Mouse (Mus musculus) urinary bladder, adult 2 months (tissue): ENCODE results near the gene Mpp4. TPM values are rescaled to one million over a fixed set of nuclear protein-coding genes. Genes with fewer than 3 reads are reported as not detected.

Experiments
- polyA plus RNA-seq: library from polyadenylated mRNA; depleted of rRNA; stranded (reverse); fragments of >200 nt; gene quantifications from 2 replicates; pipeline ENCODE4 v1.2.3, GENCODE M21; 2012; rRNA removed

Mpp4 gene
- polyA plus RNA-seq, 1 experiment = 0.95 TPM

Other genes starting within 250 kb of the Mpp4 start
- gene Trak2, start 190.0 kb downstream of the Mpp4 start, polyA plus RNA-seq = 14.2 and 19.8 TPM in 2 replicates
- 11.9 and 12.6 TPM in 2 replicates for gene Stradb, start 189.9 kb downstream of the Mpp4 start, polyA plus RNA-seq
- not detected in 2 replicates for gene C2cd6, start 68.5 kb downstream of the Mpp4 start, polyA plus RNA-seq
- 18.2 and 24.5 TPM in 2 replicates for gene Tmem237, start 43.0 kb downstream of the Mpp4 start, polyA plus RNA-seq
- gene Als2, start 73.8 kb upstream of the Mpp4 start, polyA plus RNA-seq = 5.8 and 6.8 TPM in 2 replicates
- 1.9 and 2.2 TPM in 2 replicates for gene Cdk15, start 93.5 kb upstream of the Mpp4 start, polyA plus RNA-seq